Mouse (Mus musculus) cerebellum, adult 2 months (tissue): ENCODE results near the gene Epsti1.

Source experiments
- CTCF ChIP-seq: fragments of 200-500 bp; IDR thresholded peaks from 2 replicates; pipeline ENCODE4 v1.5.1; 2011; ENCODE audit warnings: low read depth, mild to moderate bottlenecking, control low read depth, low read length, moderate library complexity, borderline replicate concordance; ENCODE audit not compliant: insufficient read depth
- POLR2A ChIP-seq: fragments of 200-500 bp; IDR thresholded peaks from 2 replicates; pipeline ENCODE4 v1.6.1; 2011; ENCODE audit warnings: low read length, control low read depth, borderline replicate concordance; ENCODE audit not compliant: insufficient read depth

GRCm38 (mm10) chr14:77941105-77941504 lies 37.1 kb downstream of the Epsti1 start:
- peak; percentile 22; the same call in 1 of the 2 replicates for TF ChIP-seq CTCF
- no peak for TF ChIP-seq POLR2A
